28 mouse cellular contexts compared by ENCODE assay signal in genomic region chr9:31849387-31849786, GRCm38 (mm10).
A peak's percentile ranks its signal among the peaks of the same experiment; 100 is the strongest.
DNase-seq lines count a peak whose midpoint lies in the region; ATAC-seq and TF ChIP-seq lines count a peak whose summit lies in the region.
"Had no signal": no experiment of that assay in that cellular context is flagged by ENCODE, and none has a peak within 500 bp of the region (broad histone marks: within the 10 kb centered on the region; RNA-seq: fewer than 3 reads in every experiment).

No protein-coding gene starts in this region.

- H3K36me3 ChIP-seq in embryonic facial prominence, embryonic 15.5 days, result no peaks in the 10 kb centered on the region
- no peaks in the 10 kb centered on the region for H3K36me3 ChIP-seq in embryonic facial prominence, embryonic 10.5 days (replicated peaks)
- H3K36me3 ChIP-seq in intestine, embryonic 14.5 days (ENCODE audit: control insufficient read depth, insufficient read depth, low read length), result no peaks in the 10 kb centered on the region
- no peaks in the 10 kb centered on the region for H3K36me3 ChIP-seq in intestine, postnatal 0 days (ENCODE audit: control insufficient read depth, insufficient read depth)
- H3K36me3 ChIP-seq in intestine, embryonic 16.5 days (ENCODE audit: control insufficient read depth, insufficient read depth, low read length), result no peaks in the 10 kb centered on the region
- H3K36me3 ChIP-seq: embryonic facial prominence, embryonic 12.5 days; forebrain, embryonic 10.5 days; forebrain, embryonic 12.5 days; forebrain, embryonic 15.5 days; G1E had no signal

- H3K27me3 ChIP-seq in embryonic facial prominence, embryonic 15.5 days, result no peaks in the 10 kb centered on the region
- H3K27me3 ChIP-seq in embryonic facial prominence, embryonic 10.5 days (replicated peaks; ENCODE audit: low read depth, poor library complexity, severe bottlenecking), result no peaks in the 10 kb centered on the region; the same call in 1 of the 2 replicates
- no peaks in the 10 kb centered on the region for H3K27me3 ChIP-seq in intestine, embryonic 14.5 days (replicated peaks; ENCODE audit: control insufficient read depth, insufficient read depth, low read length)
- H3K27me3 ChIP-seq in intestine, postnatal 0 days (replicated peaks; ENCODE audit: control insufficient read depth, insufficient read depth, low read length), result no peaks in the 10 kb centered on the region
- no peaks in the 10 kb centered on the region for H3K27me3 ChIP-seq in intestine, embryonic 16.5 days (replicated peaks; ENCODE audit: control insufficient read depth, insufficient read depth, low read length)
- H3K27me3 ChIP-seq: CH12.LX; embryonic facial prominence, embryonic 12.5 days; forebrain, embryonic 12.5 days; forebrain, embryonic 15.5 days had no signal

- no peaks in the 10 kb centered on the region for H3K9me3 ChIP-seq in embryonic facial prominence, embryonic 15.5 days (replicated peaks)
- H3K9me3 ChIP-seq in embryonic facial prominence, embryonic 10.5 days, result no peaks in the 10 kb centered on the region
- no peaks in the 10 kb centered on the region for H3K9me3 ChIP-seq in intestine, embryonic 14.5 days (ENCODE audit: control insufficient read depth, low read length)
- H3K9me3 ChIP-seq in intestine, postnatal 0 days (ENCODE audit: control insufficient read depth), result no peaks in the 10 kb centered on the region
- no peaks in the 10 kb centered on the region for H3K9me3 ChIP-seq in intestine, embryonic 16.5 days (ENCODE audit: control insufficient read depth, low read length)
- H3K9me3 ChIP-seq: embryonic facial prominence, embryonic 12.5 days; forebrain, embryonic 10.5 days; forebrain, embryonic 12.5 days; forebrain, embryonic 15.5 days had no signal

- no peak overlapping the region for H3K4me2 ChIP-seq in embryonic facial prominence, embryonic 15.5 days (replicated peaks)
- H3K4me2 ChIP-seq in intestine, embryonic 14.5 days (ENCODE audit: low read length), result no peak overlapping the region
- H3K4me2 ChIP-seq in intestine, postnatal 0 days (replicated peaks; ENCODE audit: low read depth), result no peak overlapping the region
- no peak overlapping the region for H3K4me2 ChIP-seq in intestine, embryonic 16.5 days (ENCODE audit: low read depth, low read length)
- H3K4me2 ChIP-seq: embryonic facial prominence, embryonic 12.5 days; forebrain, embryonic 12.5 days; forebrain, embryonic 15.5 days had no signal

- H3K4me3 ChIP-seq in embryonic facial prominence, embryonic 15.5 days (replicated peaks), result no peak overlapping the region
- H3K4me3 ChIP-seq in embryonic facial prominence, embryonic 10.5 days, result no peak overlapping the region
- no peak overlapping the region for H3K4me3 ChIP-seq in intestine, embryonic 14.5 days (ENCODE audit: low read depth, low read length)
- no peak overlapping the region for H3K4me3 ChIP-seq in intestine, postnatal 0 days (ENCODE audit: low read depth, low read length)
- no peak overlapping the region for H3K4me3 ChIP-seq in intestine, embryonic 16.5 days (ENCODE audit: low read length)
- H3K4me3 ChIP-seq: embryonic facial prominence, embryonic 12.5 days; erythroblast, embryonic 14.5 days; forebrain, embryonic 10.5 days; forebrain, embryonic 12.5 days; forebrain, embryonic 15.5 days had no signal

- ATAC-seq in embryonic facial prominence, embryonic 15.5 days (ENCODE audit: insufficient number of reproducible peaks, low FRiP score, low TSS enrichment, low read depth), result peak; percentile 36; the same call in 1 of the 2 replicates
- ATAC-seq in intestine, embryonic 14.5 days (replicated peaks; ENCODE audit: low FRiP score, low TSS enrichment, low read depth), result 0 out of 2 replicates have a peak, but pooled peaks have one; percentile 36
- no peak for ATAC-seq in intestine, postnatal 0 days
- peak; percentile 66 for ATAC-seq in intestine, embryonic 16.5 days
- ATAC-seq: CD4-positive, CD25-positive, alpha-beta regulatory T cell, adult 4 months; forebrain, embryonic 15.5 days; forebrain, postnatal 0 days had no signal

- DNase-seq in embryonic facial prominence, embryonic 10.5 days (ENCODE audit: low spot score), result no peak
- DNase-seq in intestine, embryonic 14.5 days (ENCODE audit: low spot score), result peak; percentile 42
- peak; percentile 43 for DNase-seq in Muller cell, postnatal 12 days (ENCODE audit: inconsistent ontology term)
- DNase-seq in right cerebral cortex, postnatal 14 days, result no peak
- no peak for DNase-seq in urinary bladder, postnatal 10 days (ENCODE audit: low spot score)
- DNase-seq: adrenal gland, adult 2 months; adrenal gland, postnatal 10 days; adrenal gland, postnatal 25 days; B cell, adult 2 months; cerebellum, adult 11 months; cerebellum, adult 18-20 months; cerebellum, adult 8-10 months; cerebellum, adult 9-11 months; cerebellum, postnatal 14 days; cerebellum, postnatal 36 days; embryo, embryonic 11 days; forebrain, postnatal 0 days had no signal

- no peaks in the 10 kb centered on the region for H3K4me1 ChIP-seq in embryonic facial prominence, embryonic 15.5 days
- peaks cover 16% of the 10 kb centered on the region for H3K4me1 ChIP-seq in embryonic facial prominence, embryonic 10.5 days
- no peaks in the 10 kb centered on the region for H3K4me1 ChIP-seq in intestine, embryonic 14.5 days (replicated peaks; ENCODE audit: control insufficient read depth, insufficient read depth, low read length)
- H3K4me1 ChIP-seq in intestine, postnatal 0 days (replicated peaks; ENCODE audit: control insufficient read depth, insufficient read depth, low read length), result peaks cover 3% of the 10 kb centered on the region; the same call in 1 of the 2 replicates
- H3K4me1 ChIP-seq in intestine, embryonic 16.5 days (ENCODE audit: control insufficient read depth, insufficient read depth, low read length), result no peaks in the 10 kb centered on the region; the same call in 1 of the 2 replicates
- H3K4me1 ChIP-seq: embryonic facial prominence, embryonic 12.5 days; forebrain, embryonic 10.5 days; forebrain, embryonic 12.5 days; forebrain, embryonic 15.5 days had no signal

- 64% methylated on average over 7 of the region's 7 CpGs for WGBS in embryonic facial prominence, embryonic 15.5 days
- 66% methylated on average over 7 of the region's 7 CpGs for WGBS in embryonic facial prominence, embryonic 10.5 days
- 71% methylated on average over 7 of the region's 7 CpGs for WGBS in intestine, embryonic 14.5 days
- 43% methylated on average over 7 of the region's 7 CpGs for WGBS in intestine, postnatal 0 days
- 61% methylated on average over 7 of the region's 7 CpGs for WGBS in intestine, embryonic 16.5 days

- no peak overlapping the region for H3K27ac ChIP-seq in embryonic facial prominence, embryonic 15.5 days (replicated peaks)
- no peak overlapping the region for H3K27ac ChIP-seq in embryonic facial prominence, embryonic 10.5 days (replicated peaks)
- H3K27ac ChIP-seq in intestine, embryonic 14.5 days (ENCODE audit: low read depth), result no peak overlapping the region; the same call in 1 of the 2 replicates
- no peak overlapping the region for H3K27ac ChIP-seq in intestine, postnatal 0 days (ENCODE audit: low read depth, low read length)
- no peak overlapping the region for H3K27ac ChIP-seq in intestine, embryonic 16.5 days (ENCODE audit: low read length)
- H3K27ac ChIP-seq: embryonic facial prominence, embryonic 12.5 days; forebrain, embryonic 10.5 days; forebrain, embryonic 12.5 days; forebrain, embryonic 15.5 days had no signal

- H3K9ac ChIP-seq in embryonic facial prominence, embryonic 15.5 days, result no peak overlapping the region
- H3K9ac ChIP-seq in intestine, embryonic 14.5 days (ENCODE audit: low read length), result no peak overlapping the region
- H3K9ac ChIP-seq in intestine, postnatal 0 days (ENCODE audit: low read depth, low read length), result no peak overlapping the region
- no peak overlapping the region for H3K9ac ChIP-seq in intestine, embryonic 16.5 days (ENCODE audit: low read depth, low read length)
- H3K9ac ChIP-seq: embryonic facial prominence, embryonic 12.5 days; forebrain, embryonic 12.5 days; forebrain, embryonic 15.5 days; forebrain, postnatal 0 days had no signal

- TF ChIP-seq CTCF in intestine, postnatal 0 days (IDR thresholded peaks at IDR 0.05; ENCODE audit: low read depth), result no peak

Comparison
In these comparisons a context has a peak if more than half of its experiments do, and no peak if none do; other contexts are left out.
1. DNase-seq: peak in intestine, embryonic 14.5 days (single experiment) and Muller cell, postnatal 12 days (single experiment); none in embryonic facial prominence, embryonic 10.5 days (single experiment), right cerebral cortex, postnatal 14 days (single experiment) and urinary bladder, postnatal 10 days (single experiment).